Mouse (Mus musculus): ENCODE measurements around the gene Olfr1484. TPM values are rescaled to one million over a fixed set of nuclear protein-coding genes. Genes with fewer than 3 reads are reported as not detected.
"Not testable (repeated sequence)": the region's sequence is repeated elsewhere in the genome, so short reads cannot be mapped to it uniquely, and the experiment has no call there.

Olfr1484 gene
- polyA plus RNA-seq (2012; rRNA removed): not detected in 2 replicates

- DNase-seq: no peak
- Histone ChIP-seq H3K4me3 (ENCODE audit: insufficient read depth, low read depth, low read length) (no peak within 1 kb of the TSS), H3K27ac (ENCODE audit: insufficient read depth, low read depth, low read length) (no peak within 1 kb of the TSS), H3K27me3 (replicated peaks; ENCODE audit: control insufficient read depth, insufficient read depth, low read length) (no peaks in the 10 kb centered on the region), H3K4me1 (ENCODE audit: control insufficient read depth, insufficient read depth, low read length) (no peaks in the 10 kb centered on the region), H3K36me3 (ENCODE audit: control insufficient read depth, insufficient read depth, low read length) (no peaks in the 10 kb centered on the region)
- TF ChIP-seq CTCF (conservative IDR thresholded peaks at IDR 0.05; ENCODE audit: insufficient read depth, insufficient read length, low read depth, low read length): no peak
- no peak for TF ChIP-seq POLR2A (IDR thresholded peaks at IDR 0.05; ENCODE audit: low read depth, low read length)
- 94% methylated on average over 1 of the region's 1 CpGs for WGBS
Measured at GRCm38 (mm10) chr19:13583211-13583610, at the start of gene Olfr1484. TSS of gene Olfr1484 (plus strand) at chr19:13583511.

DNA sequence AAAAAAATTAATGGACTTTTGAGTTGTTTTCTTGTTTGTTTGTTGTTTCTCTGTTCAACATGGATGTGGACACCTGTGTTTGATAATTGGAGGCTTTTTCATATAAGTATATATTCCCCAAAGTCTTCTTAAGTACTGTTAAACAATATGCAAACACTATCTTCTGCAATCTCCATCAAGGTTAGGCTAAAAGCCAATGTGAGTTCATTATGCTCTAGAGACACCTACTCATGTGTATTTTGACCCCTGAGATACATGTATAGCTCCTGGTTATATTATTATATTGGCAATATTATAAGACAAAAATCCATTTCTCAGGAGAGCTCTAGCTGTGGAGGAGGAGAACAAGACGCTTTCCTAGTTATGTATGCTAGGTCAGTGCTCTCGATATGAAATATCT lies 33.8 kb downstream of the Olfr1484 start, which contains the start of gene Olfr1487:
Olfr1487 (plus strand) TSS at position 301 of the 400 bp plus-strand sequence.
- H3K27ac ChIP-seq (ENCODE audit: insufficient read depth, low read depth, low read length); H3K36me3 ChIP-seq (ENCODE audit: control insufficient read depth, insufficient read depth, low read length); DNase-seq; H3K4me3 ChIP-seq (ENCODE audit: insufficient read depth, low read depth, low read length); H3K27me3 ChIP-seq (replicated peaks; ENCODE audit: control insufficient read depth, insufficient read depth, low read length); H3K4me1 ChIP-seq (ENCODE audit: control insufficient read depth, insufficient read depth, low read length): not testable (repeated sequence)
- WGBS: 88% methylated on average over 2 of the region's 2 CpGs

- no peak for DNase-seq
- TF ChIP-seq CTCF (conservative IDR thresholded peaks at IDR 0.05; ENCODE audit: insufficient read depth, insufficient read length, low read depth, low read length) (no peak), POLR2A (IDR thresholded peaks at IDR 0.05; ENCODE audit: low read depth, low read length) (no peak)
- no peak within 1 kb of the TSS for H3K27ac ChIP-seq (ENCODE audit: insufficient read depth, low read depth, low read length)
- no peak within 1 kb of the TSS for H3K4me3 ChIP-seq (ENCODE audit: insufficient read depth, low read depth, low read length)
- no peaks in the 10 kb centered on the region for H3K27me3 ChIP-seq (replicated peaks; ENCODE audit: control insufficient read depth, insufficient read depth, low read length)
- H3K36me3 ChIP-seq (ENCODE audit: control insufficient read depth, insufficient read depth, low read length): no peaks in the 10 kb centered on the region
- 75% methylated on average over 1 of the region's 1 CpGs for WGBS
- H3K4me1 ChIP-seq (ENCODE audit: control insufficient read depth, insufficient read depth, low read length): no peaks in the 10 kb centered on the region
Measured at GRCm38 (mm10) chr19:13631321-13631720, 48.0 kb downstream of the Olfr1484 start, which contains the start of gene Olfr1489. TSS of gene Olfr1489 (plus strand) at chr19:13631621.

Other genes with a start within 250 kb of the Olfr1484 start
- gene Olfr1466, start 244.6 kb upstream of the Olfr1484 start, polyA plus RNA-seq (2012; rRNA removed): not detected in 2 replicates
- gene Olfr1467, start 221.3 kb upstream of the Olfr1484 start, polyA plus RNA-seq (2012; rRNA removed): not detected in 2 replicates
- gene Olfr1469, start 175.7 kb upstream of the Olfr1484 start, polyA plus RNA-seq (2012; rRNA removed): not detected in 2 replicates
- gene Olfr1471, start 140.1 kb upstream of the Olfr1484 start, polyA plus RNA-seq (2012; rRNA removed): not detected in 2 replicates
- not detected in 2 replicates for gene Olfr1472, start 127.4 kb upstream of the Olfr1484 start, polyA plus RNA-seq (2012; rRNA removed)
- gene Olfr1474, start 113.9 kb upstream of the Olfr1484 start, polyA plus RNA-seq (2012; rRNA removed): not detected in 2 replicates
- gene Olfr1475, start 103.3 kb upstream of the Olfr1484 start, polyA plus RNA-seq (2012; rRNA removed): not detected in 2 replicates
- not detected in 2 replicates for gene Olfr1477, start 83.0 kb upstream of the Olfr1484 start, polyA plus RNA-seq (2012; rRNA removed)
- gene Olfr1480, start 55.6 kb upstream of the Olfr1484 start, polyA plus RNA-seq (2012; rRNA removed): not detected in 2 replicates
- gene Olfr1487, start 33.9 kb downstream of the Olfr1484 start, polyA plus RNA-seq (2012; rRNA removed): not detected in 2 replicates
- not detected in 2 replicates for gene Olfr1489, start 48.1 kb downstream of the Olfr1484 start, polyA plus RNA-seq (2012; rRNA removed)
- gene Olfr1490, start 67.6 kb downstream of the Olfr1484 start, polyA plus RNA-seq (2012; rRNA removed): not detected in 2 replicates
- not detected in 2 replicates for gene Olfr1491, start 113.8 kb downstream of the Olfr1484 start, polyA plus RNA-seq (2012; rRNA removed)
- gene Olfr1493-ps1, start 139.8 kb downstream of the Olfr1484 start, polyA plus RNA-seq (2012; rRNA removed): not detected in 2 replicates
- gene Olfr1494, start 156.2 kb downstream of the Olfr1484 start, polyA plus RNA-seq (2012; rRNA removed): not detected in 2 replicates
- not detected in 2 replicates for gene Olfr1495, start 181.1 kb downstream of the Olfr1484 start, polyA plus RNA-seq (2012; rRNA removed)
- not detected in 2 replicates for gene Olfr1496, start 194.4 kb downstream of the Olfr1484 start, polyA plus RNA-seq (2012; rRNA removed)
- not detected in 2 replicates for gene Olfr1497, start 214.7 kb downstream of the Olfr1484 start, polyA plus RNA-seq (2012; rRNA removed)
- not detected in 2 replicates for gene Olfr1499, start 235.9 kb downstream of the Olfr1484 start, polyA plus RNA-seq (2012; rRNA removed)
- gene Olfr1500, start 247.0 kb downstream of the Olfr1484 start, polyA plus RNA-seq (2012; rRNA removed): not detected in 2 replicates